Mouse (Mus musculus): Measurements from ENCODE around the gene Mib2.

Mib2 gene

DNA sequence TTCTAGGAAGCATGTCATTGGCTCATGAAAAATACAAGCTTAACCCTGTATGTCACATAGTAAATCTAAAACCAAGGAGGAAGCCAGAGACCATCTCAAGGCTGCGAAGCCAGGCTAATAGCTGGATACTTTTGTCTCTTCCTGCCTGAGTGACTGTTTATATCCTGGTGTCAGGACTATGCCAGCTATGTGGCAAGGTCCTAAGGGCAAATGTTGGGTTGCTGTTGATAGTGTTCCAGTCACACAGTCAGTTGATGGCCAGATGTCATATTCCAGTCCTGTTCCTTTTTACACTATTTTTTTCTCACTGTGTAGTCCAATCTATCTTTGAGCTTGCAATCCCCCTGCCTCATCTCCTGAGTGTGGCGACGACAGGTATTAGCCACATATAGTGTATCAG, 55.7 kb downstream of the Mib2 start:
- DNase-seq (ENCODE audit: low read depth): no peak

DNA sequence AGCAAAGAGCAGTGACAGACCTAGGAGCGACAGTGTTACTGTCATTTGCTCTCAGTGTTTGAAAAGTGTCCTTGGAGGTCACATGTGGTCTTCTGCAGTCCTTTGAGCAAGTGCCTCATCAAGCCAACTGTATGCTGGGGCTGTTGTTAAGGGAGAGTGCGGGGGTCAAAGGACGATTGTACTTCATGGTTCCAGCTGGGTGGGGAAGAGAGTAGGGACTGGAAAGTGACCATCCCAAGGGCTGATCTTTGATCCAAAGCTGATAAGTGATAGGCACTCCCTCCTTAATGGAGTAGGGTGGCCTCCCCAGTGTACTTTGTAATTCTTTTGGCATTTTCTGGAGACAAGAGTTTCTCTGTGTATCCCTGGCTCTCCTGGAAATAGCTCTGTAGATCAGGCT, 57.1 kb downstream of the Mib2 start:
- DNase-seq (ENCODE audit: low read depth): no peak

DNA sequence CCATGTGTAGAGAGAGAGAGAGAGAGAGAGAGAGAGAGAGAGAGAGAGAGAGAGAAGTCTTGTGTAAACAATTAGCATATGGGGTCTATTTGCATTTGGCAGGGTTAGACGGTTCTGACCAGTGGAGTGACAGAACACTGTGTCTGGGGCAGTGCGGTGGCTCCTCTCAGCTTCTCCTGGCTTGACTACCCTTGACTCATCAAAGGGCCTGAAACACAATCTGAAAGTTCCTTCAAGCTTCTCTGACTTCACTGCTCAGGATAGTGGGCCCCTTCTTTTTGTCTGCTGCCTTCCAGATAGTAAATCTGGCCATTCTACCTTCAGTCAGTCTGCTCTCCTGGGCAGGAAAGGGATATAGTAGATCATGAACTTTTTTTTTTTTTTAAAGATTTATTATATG, 62.2 kb downstream of the Mib2 start:
- no peak for DNase-seq (ENCODE audit: low read depth)

GRCm38 (mm10) chr4:155605132-155605531, 63.9 kb downstream of the Mib2 start:
- DNase-seq (ENCODE audit: low read depth): no peak

All from c-Kit-positive CD71-positive TER-119-negative erythroid progenitor cells, embryonic 14.5 days (primary cell).